Mouse (Mus musculus) limb, embryonic 15.5 days (tissue): ENCODE results near the gene Zfp706. TPM values are rescaled to one million over a fixed set of nuclear protein-coding genes. Genes with fewer than 3 reads are reported as not detected.

Experiments
- ATAC-seq: fragments of 200-750 bp; cut with Nextera tagmentation; 2 replicates; pipeline ENCODE4 v1.8.0; 2017; ENCODE audit warnings: low read depth, moderate TSS enrichment; ENCODE audit not compliant: insufficient number of reproducible peaks, low FRiP score, low TSS enrichment
- H3K27ac ChIP-seq: fragments of 300-500 bp; sonication (generic); 2 replicates; pipeline ENCODE4 v1.5.1; 2015; ENCODE audit warnings: moderate library complexity, mild to moderate bottlenecking, inconsistent platforms
- H3K27me3 ChIP-seq: fragments of 300-500 bp; sonication (generic); 2 replicates; pipeline ENCODE4 v1.6.1; 2015; ENCODE audit warnings: inconsistent platforms
- H3K36me3 ChIP-seq: fragments of 300-500 bp; sonication (generic); 2 replicates; pipeline ENCODE4 v1.6.1; 2015; ENCODE audit warnings: inconsistent platforms
- H3K4me1 ChIP-seq: fragments of 300-500 bp; sonication (generic); 2 replicates; pipeline ENCODE4 v1.6.1; 2015; ENCODE audit warnings: inconsistent platforms
- H3K4me2 ChIP-seq: fragments of 300-500 bp; sonication (generic); 2 replicates; pipeline ENCODE4 v1.6.1; 2015; ENCODE audit warnings: mild to moderate bottlenecking, inconsistent platforms
- H3K4me3 ChIP-seq: fragments of 300-500 bp; sonication (generic); 2 replicates; pipeline ENCODE4 v1.5.1; 2015; ENCODE audit warnings: mild to moderate bottlenecking, inconsistent platforms
- H3K9ac ChIP-seq: fragments of 300-500 bp; sonication (generic); 2 replicates; pipeline ENCODE4 v1.6.1; 2015; ENCODE audit warnings: inconsistent platforms
- H3K9me3 ChIP-seq: fragments of 300-500 bp; sonication (generic); 2 replicates; pipeline ENCODE4 v1.6.1; 2016; ENCODE audit warnings: inconsistent platforms
- WGBS: fragments of 180-500 bp; shearing (Covaris S2); methylation state at CpG from one replicate; pipeline ENCODE4 v1.1.7; 2015; 5-methylcytosine and 5-hydroxymethylcytosine counted together
- polyA plus RNA-seq: library from polyadenylated mRNA; unstranded; fragments of >200 nt; fragmentation: Nextera tagmentation; extraction: Ambion mirVana; gene quantifications from 2 replicates; pipeline ENCODE4 v1.2.1, GENCODE M21; 2015

Zfp706 gene
- polyA plus RNA-seq, result 515 and 536 TPM in 2 replicates

GRCm38 (mm10) chr15:37007233-37007958 is at the start of gene Zfp706:
Gene Zfp706, minus strand, starts transcription at chr15:37007773.
- Histone ChIP-seq H3K4me2 (peak within 1 kb of the TSS; percentile 50), H3K36me3 (peaks cover 14% of the 10 kb centered on the region), H3K9ac (peak within 1 kb of the TSS; percentile 98), H3K27ac (peak within 1 kb of the TSS; percentile 96), H3K4me1 (peaks cover 12% of the 10 kb centered on the region), H3K27me3 (no peaks in the 10 kb centered on the region), H3K4me3 (peak within 1 kb of the TSS; percentile 97), H3K9me3 (no peaks in the 10 kb centered on the region)
- ATAC-seq, result peak; percentile 100
- under 1% methylated on average over 63 of the region's 79 CpGs for WGBS

GRCm38 (mm10) chr15:37054582-37054981 is 47.0 kb upstream of the Zfp706 start:
- H3K4me3 ChIP-seq, result no peak overlapping the region
- WGBS, result 90% methylated on average over 5 of the region's 5 CpGs
- no peak overlapping the region for H3K27ac ChIP-seq
- no peaks in the 10 kb centered on the region for H3K36me3 ChIP-seq
- H3K9me3 ChIP-seq, result no peaks in the 10 kb centered on the region
- H3K4me1 ChIP-seq, result peaks cover 10% of the 10 kb centered on the region
- no peaks in the 10 kb centered on the region for H3K27me3 ChIP-seq
- H3K4me2 ChIP-seq, result no peak overlapping the region
- no peak for ATAC-seq
- no peak overlapping the region for H3K9ac ChIP-seq

- H3K9me3 ChIP-seq, result no peaks in the 10 kb centered on the region
- H3K4me2 ChIP-seq, result 0 out of 2 replicates have a peak overlapping the region, but pooled peaks have one; percentile 5
- 18% methylated on average over 8 of the region's 8 CpGs for WGBS
- no peak overlapping the region for H3K9ac ChIP-seq
- H3K4me3 ChIP-seq, result no peak overlapping the region
- peaks cover 10% of the 10 kb centered on the region for H3K4me1 ChIP-seq
- no peaks in the 10 kb centered on the region for H3K27me3 ChIP-seq
- peak; percentile 61; the same call in 1 of the 2 replicates for ATAC-seq
- peak overlapping the region; percentile 55; the same call in 1 of the 2 replicates for H3K27ac ChIP-seq
- H3K36me3 ChIP-seq, result no peaks in the 10 kb centered on the region
These were observed 45.7 kb upstream of the Zfp706 start for GRCm38 (mm10) chr15:37053085-37053762.

GRCm38 (mm10) chr15:37047403-37047802 is 39.8 kb upstream of the Zfp706 start:
- Histone ChIP-seq H3K4me2 (no peak overlapping the region), H3K9me3 (no peaks in the 10 kb centered on the region), H3K4me3 (no peak overlapping the region), H3K27me3 (no peaks in the 10 kb centered on the region), H3K9ac (no peak overlapping the region), H3K4me1 (0 out of 2 replicates have a peak, but pooled peaks cover 2% of the 10 kb centered on the region), H3K27ac (no peak overlapping the region), H3K36me3 (no peaks in the 10 kb centered on the region)
- 94% methylated on average over 4 of the region's 4 CpGs for WGBS
- no peak for ATAC-seq

- no peak overlapping the region for H3K4me2 ChIP-seq
- no peaks in the 10 kb centered on the region for H3K27me3 ChIP-seq
- H3K9ac ChIP-seq, result no peak overlapping the region
- H3K36me3 ChIP-seq, result no peaks in the 10 kb centered on the region
- H3K4me1 ChIP-seq, result 0 out of 2 replicates have a peak, but pooled peaks cover 3% of the 10 kb centered on the region
- H3K9me3 ChIP-seq, result no peaks in the 10 kb centered on the region
- no peak overlapping the region for H3K27ac ChIP-seq
- no peak overlapping the region for H3K4me3 ChIP-seq
- WGBS, result 86% methylated on average over 10 of the region's 10 CpGs
- ATAC-seq, result no peak
These were observed 39.0 kb upstream of the Zfp706 start for GRCm38 (mm10) chr15:37046586-37046985.

- no peak overlapping the region for H3K4me2 ChIP-seq
- H3K36me3 ChIP-seq, result no peaks in the 10 kb centered on the region
- 83% methylated on average over 7 of the region's 7 CpGs for WGBS
- H3K27me3 ChIP-seq, result no peaks in the 10 kb centered on the region
- no peak overlapping the region for H3K27ac ChIP-seq
- 0 out of 2 replicates have a peak, but pooled peaks cover 3% of the 10 kb centered on the region for H3K4me1 ChIP-seq
- no peak for ATAC-seq
- H3K4me3 ChIP-seq, result no peak overlapping the region
- H3K9me3 ChIP-seq, result no peaks in the 10 kb centered on the region
- H3K9ac ChIP-seq, result no peak overlapping the region
These were observed 38.6 kb upstream of the Zfp706 start for GRCm38 (mm10) chr15:37046131-37046530.

GRCm38 (mm10) chr15:37045456-37045855 is 37.9 kb upstream of the Zfp706 start:
- Histone ChIP-seq H3K9me3 (no peaks in the 10 kb centered on the region), H3K4me3 (no peak overlapping the region), H3K27me3 (no peaks in the 10 kb centered on the region), H3K4me1 (0 out of 2 replicates have a peak, but pooled peaks cover 3% of the 10 kb centered on the region), H3K4me2 (no peak overlapping the region), H3K36me3 (no peaks in the 10 kb centered on the region), H3K9ac (no peak overlapping the region), H3K27ac (no peak overlapping the region)
- no peak for ATAC-seq
- WGBS, result 74% methylated on average over 12 of the region's 12 CpGs

GRCm38 (mm10) chr15:37042559-37042958 is 35.0 kb upstream of the Zfp706 start:
- ATAC-seq, result no peak
- 0 out of 2 replicates have a peak, but pooled peaks cover 3% of the 10 kb centered on the region for H3K4me1 ChIP-seq
- no peak overlapping the region for H3K27ac ChIP-seq
- WGBS, result 23% methylated on average over 5 of the region's 5 CpGs
- no peaks in the 10 kb centered on the region for H3K36me3 ChIP-seq
- H3K4me3 ChIP-seq, result no peak overlapping the region
- no peaks in the 10 kb centered on the region for H3K9me3 ChIP-seq
- H3K4me2 ChIP-seq, result no peak overlapping the region
- H3K27me3 ChIP-seq, result no peaks in the 10 kb centered on the region
- no peak overlapping the region for H3K9ac ChIP-seq

GRCm38 (mm10) chr15:37041214-37041613 is 33.6 kb upstream of the Zfp706 start:
- ATAC-seq, result no peak
- WGBS, result 67% methylated on average over 5 of the region's 5 CpGs
- Histone ChIP-seq H3K4me2 (no peak overlapping the region), H3K9ac (no peak overlapping the region), H3K27ac (no peak overlapping the region), H3K9me3 (no peaks in the 10 kb centered on the region), H3K27me3 (no peaks in the 10 kb centered on the region), H3K4me1 (0 out of 2 replicates have a peak, but pooled peaks cover 3% of the 10 kb centered on the region), H3K4me3 (no peak overlapping the region), H3K36me3 (no peaks in the 10 kb centered on the region)

- whole genome bisulfite sequencing, result 58% methylated on average over 1 of the region's 1 CpGs
- H3K36me3 ChIP-seq, result no peaks in the 10 kb centered on the region
- H3K4me1 ChIP-seq, result 0 out of 2 replicates have a peak, but pooled peaks cover 3% of the 10 kb centered on the region
- no peak overlapping the region for H3K4me2 ChIP-seq
- no peak for ATAC-seq
- H3K27me3 ChIP-seq, result no peaks in the 10 kb centered on the region
- no peak overlapping the region for H3K27ac ChIP-seq
- H3K9ac ChIP-seq, result no peak overlapping the region
- no peak overlapping the region for H3K4me3 ChIP-seq
- H3K9me3 ChIP-seq, result no peaks in the 10 kb centered on the region
These were observed 31.1 kb upstream of the Zfp706 start for GRCm38 (mm10) chr15:37038666-37039065.

- H3K9ac ChIP-seq, result no peak overlapping the region
- 75% methylated on average over 3 of the region's 3 CpGs for WGBS
- H3K4me3 ChIP-seq, result no peak overlapping the region
- H3K27me3 ChIP-seq, result no peaks in the 10 kb centered on the region
- no peak for ATAC-seq
- H3K27ac ChIP-seq, result no peak overlapping the region
- H3K9me3 ChIP-seq, result no peaks in the 10 kb centered on the region
- 0 out of 2 replicates have a peak, but pooled peaks cover 3% of the 10 kb centered on the region for H3K4me1 ChIP-seq
- no peaks in the 10 kb centered on the region for H3K36me3 ChIP-seq
- H3K4me2 ChIP-seq, result no peak overlapping the region
These were observed 30.1 kb upstream of the Zfp706 start for GRCm38 (mm10) chr15:37037704-37038103.
